Mouse (Mus musculus): ENCODE measurements around the gene Fbxo17. TPM values are rescaled to one million over a fixed set of nuclear protein-coding genes. Genes with fewer than 3 reads are reported as not detected.
"Not testable (repeated sequence)": the region's sequence is repeated elsewhere in the genome, so short reads cannot be mapped to it uniquely, and the experiment has no call there.

Gene Fbxo17
- polyA plus RNA-seq, 1 experiment from 2014 or later = 2.9 TPM

DNA sequence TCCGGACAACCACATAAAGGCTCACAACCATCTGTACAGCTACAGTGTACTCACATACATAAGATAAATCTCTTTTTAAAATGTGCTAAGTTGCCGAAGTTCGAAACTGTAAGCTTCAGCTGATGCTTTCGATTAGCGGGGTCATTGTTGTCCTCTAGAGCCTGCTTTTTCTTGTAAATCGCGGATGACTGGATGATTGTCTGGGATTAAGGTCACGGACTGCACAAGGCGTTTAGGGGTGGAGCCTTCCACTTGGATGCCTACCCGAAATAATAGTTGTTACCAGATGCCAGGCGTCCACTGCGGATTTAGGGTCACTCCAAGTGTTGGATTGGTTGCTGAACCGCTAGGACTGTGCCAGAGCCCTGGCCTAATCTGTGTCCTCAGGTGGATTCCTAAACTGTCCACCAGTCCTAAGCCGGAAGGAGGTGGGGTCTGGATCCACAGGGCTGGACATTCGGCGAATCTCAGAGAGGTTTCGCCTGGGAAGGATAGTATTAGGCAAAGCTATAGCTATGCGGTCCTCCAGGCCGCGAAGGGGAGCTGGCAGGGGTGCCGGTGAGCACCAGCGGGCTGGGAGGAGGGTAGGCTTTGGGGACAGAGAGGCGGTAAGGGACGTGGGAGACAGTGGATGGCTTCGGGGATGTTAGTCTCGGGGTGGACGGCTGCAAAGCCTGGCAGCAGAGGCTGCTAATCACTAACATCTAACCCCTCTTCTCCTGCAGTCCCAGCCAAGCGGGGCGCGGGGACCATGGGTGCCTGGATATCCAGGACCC lies 23.9 kb upstream of the Fbxo17 start, which contains the start of gene Fbxo27:
Fbxo27 (plus strand) TSS at position 305 of the 776 bp plus-strand sequence.
- H3K36me3 ChIP-seq (ENCODE audit: control insufficient read depth, insufficient read depth, low read length) = no peaks in the 10 kb centered on the region
- DNase-seq (peak; percentile 59), ATAC-seq (ENCODE audit: low FRiP score, low TSS enrichment) (0 out of 2 replicates have a peak, but pooled peaks have one; percentile 14)
- H3K4me1 ChIP-seq (ENCODE audit: control insufficient read depth, insufficient read depth, low read length) = 0 out of 2 replicates have a peak, but pooled peaks cover 6% of the 10 kb centered on the region
- H3K4me2 ChIP-seq (ENCODE audit: low read length) = peak within 1 kb of the TSS; percentile 79
- peak within 1 kb of the TSS; percentile 49 for H3K4me3 ChIP-seq (replicated peaks; ENCODE audit: low read depth, low read length)
- WGBS = 22% methylated on average over 30 of the region's 30 CpGs
- peaks cover 15% of the 10 kb centered on the region for H3K27me3 ChIP-seq (ENCODE audit: control insufficient read depth, insufficient read depth, low read length)
- no peaks in the 10 kb centered on the region for H3K9me3 ChIP-seq (ENCODE audit: control insufficient read depth, low read length)
- H3K27ac ChIP-seq (replicated peaks; ENCODE audit: low read depth, low read length) = no peak within 1 kb of the TSS
- peak within 1 kb of the TSS; percentile 62 for H3K9ac ChIP-seq (replicated peaks; ENCODE audit: low read length)

DNA sequence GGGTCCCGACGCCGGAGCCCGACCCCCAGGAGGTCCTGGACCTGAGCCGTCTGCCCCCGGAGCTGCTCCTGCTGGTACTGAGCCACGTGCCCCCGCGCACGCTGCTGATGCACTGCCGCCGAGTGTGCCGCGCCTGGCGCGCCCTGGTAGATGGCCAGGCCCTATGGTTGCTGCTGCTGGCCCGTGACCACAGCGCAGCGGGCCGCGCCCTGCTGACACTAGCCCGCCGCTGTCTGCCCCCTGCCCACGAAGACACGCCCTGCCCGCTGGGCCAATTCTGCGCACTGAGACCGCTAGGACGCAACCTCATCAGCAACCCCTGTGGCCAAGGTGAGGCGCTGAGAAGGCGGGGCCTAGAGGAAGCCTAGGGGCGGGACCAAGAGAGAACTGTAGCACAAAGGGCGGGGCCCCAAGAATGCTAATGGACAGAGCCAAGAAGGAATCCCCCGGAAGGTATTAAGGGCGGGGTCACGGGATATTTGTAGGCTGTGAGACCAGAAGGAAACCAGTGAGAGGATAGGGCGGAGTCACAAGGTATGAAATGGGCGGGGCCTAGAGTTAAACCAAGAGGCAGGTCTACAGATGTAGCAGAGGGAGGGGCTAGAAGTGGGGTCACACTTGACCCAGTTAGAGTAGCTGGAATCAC lies 23.2 kb upstream of the Fbxo17 start:
- Histone ChIP-seq H3K4me2 (ENCODE audit: low read length) (peak overlapping the region; percentile 79), H3K27me3 (ENCODE audit: control insufficient read depth, insufficient read depth, low read length) (peaks cover 15% of the 10 kb centered on the region), H3K4me3 (replicated peaks; ENCODE audit: low read depth, low read length) (peak overlapping the region; percentile 49), H3K9me3 (ENCODE audit: control insufficient read depth, low read length) (no peaks in the 10 kb centered on the region), H3K36me3 (ENCODE audit: control insufficient read depth, insufficient read depth, low read length) (no peaks in the 10 kb centered on the region), H3K9ac (replicated peaks; ENCODE audit: low read length) (peak overlapping the region; percentile 62), H3K4me1 (ENCODE audit: control insufficient read depth, insufficient read depth, low read length) (0 out of 2 replicates have a peak, but pooled peaks cover 6% of the 10 kb centered on the region), H3K27ac (replicated peaks; ENCODE audit: low read depth, low read length) (no peak overlapping the region)
- DNase-seq (peak; percentile 81), ATAC-seq (ENCODE audit: low FRiP score, low TSS enrichment) (peak; percentile 85)
- under 1% methylated on average over 38 of the region's 38 CpGs for WGBS

GRCm38 (mm10) chr7:28694423-28694822 lies 22.2 kb upstream of the Fbxo17 start:
- no peaks in the 10 kb centered on the region for H3K9me3 ChIP-seq (ENCODE audit: control insufficient read depth, low read length)
- H3K4me1 ChIP-seq (ENCODE audit: control insufficient read depth, insufficient read depth, low read length) = 0 out of 2 replicates have a peak, but pooled peaks cover 6% of the 10 kb centered on the region
- no peak overlapping the region for H3K9ac ChIP-seq (replicated peaks; ENCODE audit: low read length)
- H3K27me3 ChIP-seq (ENCODE audit: control insufficient read depth, insufficient read depth, low read length) = peaks cover 15% of the 10 kb centered on the region
- DNase-seq (peak; percentile 4), ATAC-seq (ENCODE audit: low FRiP score, low TSS enrichment) (no peak)
- H3K4me2 ChIP-seq (ENCODE audit: low read length) = peak overlapping the region; percentile 79
- no peak overlapping the region for H3K27ac ChIP-seq (replicated peaks; ENCODE audit: low read depth, low read length)
- no peak overlapping the region for H3K4me3 ChIP-seq (replicated peaks; ENCODE audit: low read depth, low read length)
- H3K36me3 ChIP-seq (ENCODE audit: control insufficient read depth, insufficient read depth, low read length) = no peaks in the 10 kb centered on the region
- 9% methylated on average over 14 of the region's 14 CpGs for WGBS

DNA sequence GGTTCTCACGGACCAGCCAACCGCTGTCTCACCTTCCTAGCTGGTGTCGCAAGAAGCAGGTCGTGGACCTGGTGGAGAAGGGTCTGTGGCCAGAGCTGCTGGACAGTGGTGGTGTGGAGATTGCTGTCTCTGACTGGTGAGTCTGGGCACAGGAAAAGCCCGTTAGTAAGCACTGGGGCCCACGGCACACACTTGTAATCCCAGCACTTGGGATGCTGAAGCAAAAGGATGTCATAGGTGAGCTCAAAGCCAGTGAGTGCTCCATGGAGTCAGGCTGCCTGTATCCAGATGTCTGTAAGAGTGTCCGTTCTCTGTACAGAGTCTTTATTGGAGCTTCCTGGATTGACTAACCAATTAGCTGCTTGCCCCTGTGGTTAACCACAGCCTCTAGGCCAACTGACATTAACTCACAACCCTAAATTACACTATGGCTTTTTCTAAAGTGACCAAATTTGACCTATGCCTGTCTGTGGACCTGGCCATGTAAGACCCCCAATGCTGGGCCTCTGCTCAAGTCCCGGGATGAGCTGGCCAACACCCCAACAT lies 21.6 kb upstream of the Fbxo17 start:
- Histone ChIP-seq H3K4me2 (ENCODE audit: low read length) (no peak overlapping the region), H3K4me3 (replicated peaks; ENCODE audit: low read depth, low read length) (no peak overlapping the region), H3K4me1 (ENCODE audit: control insufficient read depth, insufficient read depth, low read length) (0 out of 2 replicates have a peak, but pooled peaks cover 6% of the 10 kb centered on the region), H3K9me3 (ENCODE audit: control insufficient read depth, low read length) (no peaks in the 10 kb centered on the region), H3K27ac (replicated peaks; ENCODE audit: low read depth, low read length) (no peak overlapping the region), H3K27me3 (ENCODE audit: control insufficient read depth, insufficient read depth, low read length) (peaks cover 15% of the 10 kb centered on the region), H3K9ac (replicated peaks; ENCODE audit: low read length) (no peak overlapping the region), H3K36me3 (ENCODE audit: control insufficient read depth, insufficient read depth, low read length) (no peaks in the 10 kb centered on the region)
- WGBS = 61% methylated on average over 8 of the region's 8 CpGs
- DNase-seq (no peak), ATAC-seq (ENCODE audit: low FRiP score, low TSS enrichment) (no peak)

- H3K9ac ChIP-seq (replicated peaks; ENCODE audit: low read length) = no peak overlapping the region
- DNase-seq (no peak), ATAC-seq (ENCODE audit: low FRiP score, low TSS enrichment) (no peak)
- H3K36me3 ChIP-seq (ENCODE audit: control insufficient read depth, insufficient read depth, low read length) = no peaks in the 10 kb centered on the region
- WGBS = 94% methylated on average over 11 of the region's 11 CpGs
- H3K9me3 ChIP-seq (ENCODE audit: control insufficient read depth, low read length) = no peaks in the 10 kb centered on the region
- peaks cover 15% of the 10 kb centered on the region for H3K27me3 ChIP-seq (ENCODE audit: control insufficient read depth, insufficient read depth, low read length)
- H3K27ac ChIP-seq (replicated peaks; ENCODE audit: low read depth, low read length) = no peak overlapping the region
- H3K4me3 ChIP-seq (replicated peaks; ENCODE audit: low read depth, low read length) = no peak overlapping the region
- no peak overlapping the region for H3K4me2 ChIP-seq (ENCODE audit: low read length)
- 0 out of 2 replicates have a peak, but pooled peaks cover 6% of the 10 kb centered on the region for H3K4me1 ChIP-seq (ENCODE audit: control insufficient read depth, insufficient read depth, low read length)
These were observed 19.3 kb upstream of the Fbxo17 start for GRCm38 (mm10) chr7:28697277-28697676.

GRCm38 (mm10) chr7:28700269-28700668 lies 16.3 kb upstream of the Fbxo17 start:
- no peak overlapping the region for H3K4me3 ChIP-seq (replicated peaks; ENCODE audit: low read depth, low read length)
- H3K4me1 ChIP-seq (ENCODE audit: control insufficient read depth, insufficient read depth, low read length) = no peaks in the 10 kb centered on the region
- WGBS = over 99% methylated on average over 4 of the region's 4 CpGs
- H3K4me2 ChIP-seq (ENCODE audit: low read length) = no peak overlapping the region
- no peak for DNase-seq
- H3K27me3 ChIP-seq (ENCODE audit: control insufficient read depth, insufficient read depth, low read length) = no peaks in the 10 kb centered on the region
- no peak overlapping the region for H3K27ac ChIP-seq (replicated peaks; ENCODE audit: low read depth, low read length)
- H3K9me3 ChIP-seq (ENCODE audit: control insufficient read depth, low read length) = no peaks in the 10 kb centered on the region
- no peak for ATAC-seq (ENCODE audit: low FRiP score, low TSS enrichment)
- no peaks in the 10 kb centered on the region for H3K36me3 ChIP-seq (ENCODE audit: control insufficient read depth, insufficient read depth, low read length)
- no peak overlapping the region for H3K9ac ChIP-seq (replicated peaks; ENCODE audit: low read length)

GRCm38 (mm10) chr7:28701306-28701705 lies 15.3 kb upstream of the Fbxo17 start:
- H3K9me3 ChIP-seq (ENCODE audit: control insufficient read depth, low read length); ATAC-seq (ENCODE audit: low FRiP score, low TSS enrichment); H3K9ac ChIP-seq (replicated peaks; ENCODE audit: low read length); H3K36me3 ChIP-seq (ENCODE audit: control insufficient read depth, insufficient read depth, low read length); H3K4me2 ChIP-seq (ENCODE audit: low read length); H3K27ac ChIP-seq (replicated peaks; ENCODE audit: low read depth, low read length); H3K27me3 ChIP-seq (ENCODE audit: control insufficient read depth, insufficient read depth, low read length); DNase-seq; H3K4me1 ChIP-seq (ENCODE audit: control insufficient read depth, insufficient read depth, low read length); H3K4me3 ChIP-seq (replicated peaks; ENCODE audit: low read depth, low read length): not testable (repeated sequence)
- 95% methylated on average over 12 of the region's 12 CpGs for WGBS

GRCm38 (mm10) chr7:28702601-28703143 lies 13.9 kb upstream of the Fbxo17 start:
- no peak for DNase-seq
- Histone ChIP-seq H3K4me1 (ENCODE audit: control insufficient read depth, insufficient read depth, low read length) (no peaks in the 10 kb centered on the region), H3K4me3 (replicated peaks; ENCODE audit: low read depth, low read length) (no peak overlapping the region), H3K27me3 (ENCODE audit: control insufficient read depth, insufficient read depth, low read length) (no peaks in the 10 kb centered on the region), H3K9ac (replicated peaks; ENCODE audit: low read length) (no peak overlapping the region), H3K9me3 (ENCODE audit: control insufficient read depth, low read length) (no peaks in the 10 kb centered on the region), H3K27ac (replicated peaks; ENCODE audit: low read depth, low read length) (no peak overlapping the region), H3K36me3 (ENCODE audit: control insufficient read depth, insufficient read depth, low read length) (no peaks in the 10 kb centered on the region), H3K4me2 (ENCODE audit: low read length) (no peak overlapping the region)
- WGBS = 75% methylated on average over 9 of the region's 9 CpGs
- ATAC-seq (ENCODE audit: low FRiP score, low TSS enrichment) = no peak
